Mouse (Mus musculus): Measurements from ENCODE around the gene Ostn.

Gene Ostn

GRCm38 (mm10) chr16:27387634-27388611 is 80.6 kb downstream of the Ostn start:
- no peak for DNase-seq (ENCODE audit: low spot score)

GRCm38 (mm10) chr16:27388761-27389451 is 81.6 kb downstream of the Ostn start, which contains the start of gene Ccdc50:
Gene Ccdc50, plus strand, starts transcription at chr16:27388869.
- peak; percentile 60 for DNase-seq (ENCODE audit: low spot score)

- no peak for DNase-seq (ENCODE audit: low spot score)
Observed at GRCm38 (mm10) chr16:27389534-27390282, 82.4 kb downstream of the Ostn start.

GRCm38 (mm10) chr16:27390306-27390705 is 83.0 kb downstream of the Ostn start:
- no peak for DNase-seq (ENCODE audit: low spot score)

GRCm38 (mm10) chr16:27391845-27392244 is 84.6 kb downstream of the Ostn start:
- no peak for DNase-seq (ENCODE audit: low spot score)

GRCm38 (mm10) chr16:27395251-27396037 is 88.2 kb downstream of the Ostn start:
- no peak for DNase-seq (ENCODE audit: low spot score)

GRCm38 (mm10) chr16:27396951-27397350 is 89.7 kb downstream of the Ostn start:
- no peak for DNase-seq (ENCODE audit: low spot score)

GRCm38 (mm10) chr16:27399026-27399718 is 91.9 kb downstream of the Ostn start:
- DNase-seq (ENCODE audit: low spot score) = no peak

GRCm38 (mm10) chr16:27399719-27400253 is 92.5 kb downstream of the Ostn start:
- no peak for DNase-seq (ENCODE audit: low spot score)
